Mouse (Mus musculus): ENCODE results near the gene Numbl. TPM values are rescaled to one million over a fixed set of nuclear protein-coding genes. Genes with fewer than 3 reads are reported as not detected.

The Numbl gene
- polyA plus RNA-seq, 2 experiments = 25.2 to 83.6 TPM

DNA sequence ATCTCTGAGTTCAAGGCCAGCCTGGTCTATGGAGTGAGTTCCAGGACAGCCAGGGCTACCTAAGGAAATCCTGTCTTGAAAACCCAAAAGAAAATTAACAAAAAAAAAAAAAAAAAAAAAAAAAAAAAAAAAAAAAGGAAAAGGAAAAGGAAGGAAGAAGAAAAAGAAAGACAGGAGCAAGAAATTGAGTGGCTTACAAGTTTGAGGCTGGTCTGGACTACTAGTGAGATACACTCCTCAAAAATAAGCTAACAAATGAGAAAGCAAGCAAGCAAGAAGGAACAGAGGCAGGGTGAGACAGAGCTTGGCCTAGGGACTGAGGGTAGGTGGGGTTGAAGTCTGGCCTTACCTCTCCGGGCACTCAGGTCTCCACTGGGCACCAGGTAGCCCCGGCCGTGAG, 51.6 kb downstream of the Numbl start:
- no peak overlapping the region for H3K4me2 ChIP-seq (replicated peaks; ENCODE audit: low read depth, low read length, severe bottlenecking)
- TF ChIP-seq POLR2A (IDR thresholded peaks at IDR 0.05; ENCODE audit: borderline replicate concordance, extremely low read depth, insufficient read depth, insufficient read length) = no peak
- 39% methylated on average over 3 of the region's 3 CpGs for WGBS

DNA sequence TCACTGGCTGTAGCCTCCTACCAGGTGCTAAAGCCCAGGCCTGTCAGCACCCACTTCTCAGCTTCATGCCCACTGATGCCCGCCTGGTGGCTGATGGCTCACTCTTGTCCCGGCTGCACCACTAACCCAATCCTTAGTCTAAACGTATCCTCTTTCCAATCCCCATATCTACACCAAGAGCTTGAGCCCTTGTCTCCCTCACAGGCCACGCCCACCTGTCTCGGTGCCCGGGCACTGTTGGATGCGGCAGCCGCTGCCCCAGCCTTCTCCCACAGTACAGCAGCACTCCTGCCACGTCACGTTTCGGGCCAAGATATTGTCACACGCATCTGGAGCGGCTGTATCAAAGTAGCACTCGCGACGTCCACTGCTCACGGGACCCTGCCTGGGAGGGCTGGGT, 52.1 kb downstream of the Numbl start:
- no peak for DNase-seq (ENCODE audit: low spot score)
- H3K36me3 ChIP-seq (ENCODE audit: control insufficient read depth, insufficient read depth, low read length) = peaks cover 5% of the 10 kb centered on the region; the same call in 1 of the 2 replicates
- H3K9ac ChIP-seq (ENCODE audit: low read depth, low read length, severe bottlenecking) = no peak overlapping the region
- TF ChIP-seq POLR2A (IDR thresholded peaks at IDR 0.05; ENCODE audit: borderline replicate concordance, extremely low read depth, insufficient read depth, insufficient read length) = no peak
- H3K4me2 ChIP-seq (replicated peaks; ENCODE audit: low read depth, low read length, severe bottlenecking) = 0 out of 2 replicates have a peak overlapping the region, but pooled peaks have one; percentile 17
- H3K27ac ChIP-seq (replicated peaks; ENCODE audit: low read depth, low read length) = no peak overlapping the region
- H3K4me3 ChIP-seq (replicated peaks; ENCODE audit: low read length) = no peak overlapping the region
- no peaks in the 10 kb centered on the region; the same call in 1 of the 2 replicates for H3K27me3 ChIP-seq (ENCODE audit: control insufficient read depth, insufficient read depth, low read length)
- WGBS = 4% methylated on average over 17 of the region's 17 CpGs
- peaks cover 13% of the 10 kb centered on the region; the same call in 1 of the 2 replicates for H3K9me3 ChIP-seq (ENCODE audit: control insufficient read depth, low read length)
- H3K4me1 ChIP-seq (ENCODE audit: control insufficient read depth, insufficient read depth, low read length) = no peaks in the 10 kb centered on the region; the same call in 1 of the 2 replicates
- ATAC-seq (ENCODE audit: low FRiP score, low read depth) = peak; percentile 31; the same call in 1 of the 2 replicates

More for the DNA sequence above, 51.6 kb downstream of the Numbl start:
- H3K4me1 ChIP-seq (ENCODE audit: control insufficient read depth, insufficient read depth, low read length) = no peaks in the 10 kb centered on the region; the same call in 1 of the 2 replicates
- peaks cover 13% of the 10 kb centered on the region; the same call in 1 of the 2 replicates for H3K9me3 ChIP-seq (ENCODE audit: control insufficient read depth, low read length)
- DNase-seq (ENCODE audit: low spot score) (no peak), ATAC-seq (ENCODE audit: low FRiP score, low read depth) (no peak)
- H3K36me3 ChIP-seq (ENCODE audit: control insufficient read depth, insufficient read depth, low read length) = peaks cover 5% of the 10 kb centered on the region; the same call in 1 of the 2 replicates
- H3K9ac ChIP-seq (ENCODE audit: low read depth, low read length, severe bottlenecking) = no peak overlapping the region
- H3K27ac ChIP-seq (replicated peaks; ENCODE audit: low read depth, low read length) = no peak overlapping the region
- H3K27me3 ChIP-seq (ENCODE audit: control insufficient read depth, insufficient read depth, low read length) = no peaks in the 10 kb centered on the region; the same call in 1 of the 2 replicates
- H3K4me3 ChIP-seq (replicated peaks; ENCODE audit: low read length) = no peak overlapping the region

DNA sequence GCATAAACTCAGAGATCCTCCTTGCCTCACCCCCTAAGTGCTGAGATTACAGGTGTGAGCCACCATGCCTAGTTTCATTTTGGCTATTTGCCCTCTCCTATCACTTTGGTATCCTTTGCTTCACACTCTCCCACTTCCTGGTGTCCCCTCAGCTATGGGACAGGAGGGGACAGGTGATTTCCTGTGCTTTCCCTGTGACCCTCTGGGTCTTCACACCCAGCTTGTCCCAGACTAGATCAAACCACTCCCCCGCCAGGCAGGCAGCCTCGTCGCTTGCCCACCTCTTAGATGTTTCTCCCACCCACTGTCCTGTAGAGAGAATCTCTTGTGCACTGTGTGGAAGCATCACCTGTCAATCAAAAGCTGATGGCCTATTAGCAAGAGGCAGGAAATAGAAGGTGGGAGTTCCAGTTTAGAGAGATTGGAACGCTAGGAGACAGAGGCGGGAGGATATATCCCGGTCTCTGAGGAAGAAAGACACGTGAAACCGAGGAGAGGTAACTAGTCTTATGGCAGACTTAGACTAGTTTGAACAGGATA, 52.8 kb downstream of the Numbl start:
- Histone ChIP-seq H3K4me2 (replicated peaks; ENCODE audit: low read depth, low read length, severe bottlenecking) (no peak overlapping the region), H3K4me3 (replicated peaks; ENCODE audit: low read length) (no peak overlapping the region), H3K9ac (ENCODE audit: low read depth, low read length, severe bottlenecking) (no peak overlapping the region), H3K4me1 (ENCODE audit: control insufficient read depth, insufficient read depth, low read length) (no peaks in the 10 kb centered on the region; the same call in 1 of the 2 replicates), H3K27me3 (ENCODE audit: control insufficient read depth, insufficient read depth, low read length) (no peaks in the 10 kb centered on the region; the same call in 1 of the 2 replicates), H3K36me3 (ENCODE audit: control insufficient read depth, insufficient read depth, low read length) (peaks cover 5% of the 10 kb centered on the region; the same call in 1 of the 2 replicates), H3K27ac (replicated peaks; ENCODE audit: low read depth, low read length) (no peak overlapping the region), H3K9me3 (ENCODE audit: control insufficient read depth, low read length) (peaks cover 13% of the 10 kb centered on the region; the same call in 1 of the 2 replicates)
- no peak for DNase-seq (ENCODE audit: low spot score)
- no peak for ATAC-seq (ENCODE audit: low FRiP score, low read depth)
- 41% methylated on average over 8 of the region's 8 CpGs for WGBS
- no peak for TF ChIP-seq POLR2A (IDR thresholded peaks at IDR 0.05; ENCODE audit: borderline replicate concordance, extremely low read depth, insufficient read depth, insufficient read length)

DNA sequence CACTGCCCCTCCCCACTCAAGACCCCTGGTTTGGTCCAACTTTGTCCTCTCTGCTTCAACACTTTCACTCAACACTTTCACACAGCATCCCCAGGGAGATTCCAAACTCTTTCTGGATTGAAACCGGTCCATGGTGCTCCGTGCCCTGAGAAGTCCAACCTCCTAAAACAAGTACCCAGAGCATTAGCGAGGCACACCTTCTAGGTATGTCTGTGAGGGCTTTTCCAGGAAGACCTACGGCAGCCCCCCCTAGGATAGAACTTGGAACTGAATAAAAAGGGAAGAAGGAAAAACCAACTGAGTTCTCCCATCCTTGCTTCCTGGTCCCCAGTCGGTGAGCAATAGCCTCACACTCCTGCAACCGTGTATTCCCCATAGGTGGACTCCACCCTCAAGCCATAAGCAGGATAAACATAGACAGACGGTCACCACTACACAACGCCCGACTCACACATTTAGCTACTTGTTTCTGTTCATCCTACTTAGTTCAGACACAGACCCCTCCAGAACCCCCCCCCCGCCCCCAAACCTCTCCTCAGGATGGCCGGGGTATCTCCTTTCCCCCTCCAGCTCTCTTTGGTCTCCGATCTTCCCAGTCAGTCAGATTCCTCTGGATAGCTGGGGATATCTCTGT, 53.5 kb downstream of the Numbl start:
- peaks cover 13% of the 10 kb centered on the region; the same call in 1 of the 2 replicates for H3K9me3 ChIP-seq (ENCODE audit: control insufficient read depth, low read length)
- no peak for DNase-seq (ENCODE audit: low spot score)
- no peak for ATAC-seq (ENCODE audit: low FRiP score, low read depth)
- 0 out of 2 replicates have a peak, but pooled peaks cover 3% of the 10 kb centered on the region for H3K36me3 ChIP-seq (ENCODE audit: control insufficient read depth, insufficient read depth, low read length)
- no peak overlapping the region for H3K4me2 ChIP-seq (replicated peaks; ENCODE audit: low read depth, low read length, severe bottlenecking)
- 86% methylated on average over 12 of the region's 12 CpGs for WGBS
- no peak overlapping the region for H3K27ac ChIP-seq (replicated peaks; ENCODE audit: low read depth, low read length)
- no peak overlapping the region for H3K9ac ChIP-seq (ENCODE audit: low read depth, low read length, severe bottlenecking)
- TF ChIP-seq POLR2A (IDR thresholded peaks at IDR 0.05; ENCODE audit: borderline replicate concordance, extremely low read depth, insufficient read depth, insufficient read length) = no peak
- H3K4me1 ChIP-seq (ENCODE audit: control insufficient read depth, insufficient read depth, low read length) = no peaks in the 10 kb centered on the region; the same call in 1 of the 2 replicates
- H3K4me3 ChIP-seq (replicated peaks; ENCODE audit: low read length) = no peak overlapping the region
- H3K27me3 ChIP-seq (ENCODE audit: control insufficient read depth, insufficient read depth, low read length) = no peaks in the 10 kb centered on the region; the same call in 1 of the 2 replicates

DNA sequence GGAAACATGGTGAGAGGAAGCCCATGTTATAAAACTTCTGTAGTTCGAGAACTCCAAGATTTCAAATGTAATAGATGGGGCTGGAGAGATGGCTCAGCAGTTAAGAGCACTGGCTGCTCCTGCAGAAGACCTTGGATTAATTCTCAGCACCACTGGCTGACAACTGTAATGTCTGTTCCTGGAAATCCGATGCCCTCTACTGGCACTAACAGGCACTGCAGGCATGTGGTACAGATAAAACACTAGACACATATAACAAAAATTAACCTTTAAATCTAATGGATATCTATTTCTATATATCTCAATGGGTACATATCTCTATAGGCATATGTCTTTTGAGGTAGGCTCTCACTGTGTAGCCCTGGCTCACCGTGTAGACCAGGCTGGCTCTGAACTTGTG, 56.2 kb downstream of the Numbl start:
- no peak for ATAC-seq (ENCODE audit: low FRiP score, low read depth)

More for the DNA sequence above, 56.2 kb downstream of the Numbl start:
- Histone ChIP-seq H3K27ac (replicated peaks; ENCODE audit: low read depth, low read length) (no peak overlapping the region), H3K27me3 (ENCODE audit: control insufficient read depth, insufficient read depth, low read length) (no peaks in the 10 kb centered on the region; the same call in 1 of the 2 replicates), H3K4me3 (replicated peaks; ENCODE audit: low read length) (no peak overlapping the region), H3K9ac (ENCODE audit: low read depth, low read length, severe bottlenecking) (no peak overlapping the region), H3K4me2 (replicated peaks; ENCODE audit: low read depth, low read length, severe bottlenecking) (no peak overlapping the region), H3K36me3 (ENCODE audit: control insufficient read depth, insufficient read depth, low read length) (no peaks in the 10 kb centered on the region), H3K9me3 (ENCODE audit: control insufficient read depth, low read length) (peaks cover 13% of the 10 kb centered on the region; the same call in 1 of the 2 replicates), H3K4me1 (ENCODE audit: control insufficient read depth, insufficient read depth, low read length) (no peaks in the 10 kb centered on the region; the same call in 1 of the 2 replicates)
- 92% methylated on average over 3 of the region's 3 CpGs for WGBS
- TF ChIP-seq POLR2A (IDR thresholded peaks at IDR 0.05; ENCODE audit: borderline replicate concordance, extremely low read depth, insufficient read depth, insufficient read length) = no peak
- DNase-seq (ENCODE audit: low spot score) = no peak
